Mouse (Mus musculus): ENCODE data around the gene Disp1. TPM values are rescaled to one million over a fixed set of nuclear protein-coding genes. Genes with fewer than 3 reads are reported as not detected.

Gene Disp1
- polyA plus RNA-seq (2012; rRNA removed): 5.2 and 7.8 TPM in 2 replicates

DNA sequence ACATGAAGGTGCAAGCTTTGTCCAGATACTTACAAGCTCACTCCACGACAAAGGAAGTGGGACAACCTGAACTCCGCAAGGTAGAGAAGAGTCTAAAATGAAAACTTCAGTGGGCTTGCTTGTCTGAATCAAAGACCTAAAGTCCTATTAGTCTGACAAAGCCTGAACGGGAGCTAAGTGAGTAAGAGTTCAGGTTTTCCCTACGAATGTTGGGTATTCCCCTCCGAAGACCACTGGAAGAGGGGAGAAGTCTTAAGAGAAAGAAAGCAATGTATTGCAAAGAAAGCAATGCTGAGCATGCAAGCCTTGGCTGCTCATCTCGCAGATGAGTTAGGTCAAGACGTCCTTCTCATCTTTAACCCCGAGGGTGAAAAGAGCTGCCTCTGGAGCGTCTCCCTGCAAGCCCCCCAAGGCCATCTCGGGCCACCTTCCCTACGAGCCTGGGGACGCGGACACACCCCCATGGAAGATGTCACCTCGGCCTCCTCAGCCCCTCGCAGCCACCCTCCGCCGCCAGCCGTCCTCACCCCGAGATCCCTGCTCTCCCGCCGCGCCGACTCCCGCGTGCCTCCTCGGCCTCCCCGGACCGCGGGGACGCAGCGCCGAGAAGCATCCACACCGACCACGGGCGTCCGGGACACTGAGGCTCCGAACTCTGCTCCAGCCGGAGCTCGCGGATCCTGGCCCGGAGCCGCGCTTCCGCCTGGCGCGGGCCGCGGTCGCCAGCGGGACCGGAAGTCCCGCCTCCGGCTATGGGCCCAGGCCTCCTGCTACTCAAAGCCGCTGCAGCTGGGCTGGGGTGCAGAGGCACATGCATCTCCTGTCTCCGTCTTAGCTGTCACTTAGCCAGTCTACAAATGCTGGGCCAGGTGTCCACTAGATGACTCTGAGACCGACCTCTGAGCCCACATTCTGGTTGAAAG lies at the start of gene Disp1:
Gene Disp1, minus strand, starts transcription at position 727 of the 923 bp plus-strand sequence.
- DNase-seq (ENCODE audit: low spot score): peak; percentile 57

DNA sequence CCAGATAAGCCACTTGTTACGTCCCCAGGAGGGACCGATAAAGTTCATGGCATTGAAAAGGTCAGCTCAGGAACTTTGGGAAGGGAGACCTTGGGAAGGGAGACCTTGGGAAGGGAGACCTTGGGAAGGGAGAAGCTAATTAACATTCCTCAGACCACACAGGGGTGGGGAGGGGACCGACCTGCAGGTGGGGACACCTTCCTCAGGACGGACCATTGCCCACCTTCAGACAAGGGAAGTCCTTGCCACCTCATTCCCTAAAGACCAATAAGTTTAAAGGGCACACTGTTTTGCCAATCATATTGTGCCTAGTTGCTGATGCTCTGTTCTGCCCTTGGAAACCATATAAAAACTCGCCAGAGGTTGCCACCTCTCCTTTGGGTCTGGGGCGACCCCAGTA lies 46.3 kb upstream of the Disp1 start:
- DNase-seq (ENCODE audit: low spot score): no peak

DNA sequence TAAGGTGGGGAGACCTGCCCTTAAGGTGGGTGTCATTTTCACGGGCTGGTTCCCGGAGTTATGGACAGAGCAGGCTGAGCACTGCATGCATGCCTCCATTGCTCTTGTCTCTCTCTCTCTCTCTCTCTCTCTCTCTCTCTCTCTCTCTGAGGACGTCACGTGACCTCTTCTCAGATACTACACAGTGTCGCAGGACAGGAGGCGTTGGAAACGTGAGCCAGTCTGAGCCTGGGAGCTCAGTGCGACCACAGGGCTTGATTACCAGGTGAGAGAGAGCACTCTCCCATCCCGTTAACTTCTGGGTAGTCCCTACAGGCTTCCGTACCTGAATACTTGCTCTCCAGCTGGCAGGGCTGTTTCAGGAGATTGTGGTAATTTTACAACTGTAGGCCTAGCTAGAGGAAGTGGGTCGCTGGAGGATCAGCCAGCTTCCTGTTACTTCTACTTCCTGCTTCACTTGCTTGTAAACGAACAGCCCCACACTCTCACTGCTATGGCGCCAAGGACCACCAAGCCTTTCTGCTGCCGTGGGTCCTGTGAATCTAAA lies 44.7 kb upstream of the Disp1 start:
- no peak for DNase-seq (ENCODE audit: low spot score)

DNA sequence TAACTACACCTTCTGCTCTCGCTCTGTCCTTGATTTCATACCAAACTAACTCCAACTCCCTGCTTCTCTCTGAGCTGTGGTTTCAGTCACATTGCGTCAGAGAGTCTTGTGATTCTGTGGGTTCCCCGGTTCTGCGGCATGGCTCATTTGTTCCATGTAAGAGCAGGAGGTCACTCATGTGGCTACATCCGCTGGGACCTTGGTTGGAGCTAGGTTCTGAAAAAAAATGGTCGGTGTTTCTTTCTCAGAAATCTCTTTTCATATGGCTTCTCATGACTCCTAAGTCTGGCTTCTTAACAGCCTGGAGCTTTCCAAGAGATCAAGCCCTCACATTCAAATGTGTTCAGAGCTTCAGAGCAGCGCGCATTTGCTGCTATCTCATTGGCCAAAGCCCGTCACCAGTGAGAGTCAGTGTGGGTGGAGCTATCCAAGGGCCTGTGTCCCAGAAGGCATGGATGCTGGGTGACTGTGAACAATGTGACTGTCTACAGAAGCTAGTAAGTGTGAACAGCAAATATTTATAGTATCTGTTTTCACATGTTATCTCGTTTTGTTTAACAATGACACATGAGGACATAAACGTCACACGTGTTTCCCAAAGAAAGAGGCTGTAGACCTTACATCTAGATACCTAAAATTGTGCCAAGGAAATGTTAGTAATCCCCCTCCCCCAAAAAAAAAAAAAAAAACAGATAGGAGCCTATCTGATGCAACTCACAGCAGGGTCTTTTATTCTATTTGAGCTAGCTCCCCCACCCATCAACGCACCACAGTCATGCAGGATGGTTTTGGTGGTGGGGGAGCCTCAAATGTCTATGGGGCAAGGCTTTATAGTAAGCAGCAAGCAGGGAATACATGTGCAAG lies 43.1 kb upstream of the Disp1 start:
- no peak for DNase-seq (ENCODE audit: low spot score)

DNA sequence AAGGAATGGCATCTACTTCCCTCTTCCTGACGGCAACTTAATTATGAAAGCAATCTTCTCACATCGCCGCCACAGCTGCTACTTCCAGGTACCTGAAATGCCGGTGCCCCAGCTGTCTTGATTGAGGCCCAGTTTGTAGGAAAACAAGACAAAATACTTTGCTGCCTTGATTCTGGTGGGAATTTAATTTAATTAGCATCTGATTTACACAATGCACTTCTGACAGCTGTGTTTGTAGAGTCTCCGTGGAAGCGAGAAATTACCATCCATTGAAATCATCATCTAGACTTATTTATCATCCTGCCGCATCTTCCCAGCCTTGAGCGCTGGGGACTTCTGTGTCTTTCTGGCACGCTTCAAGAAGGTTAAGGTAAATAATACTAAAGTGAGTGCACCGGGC lies 31.3 kb upstream of the Disp1 start:
- DNase-seq (ENCODE audit: low spot score): no peak

DNA sequence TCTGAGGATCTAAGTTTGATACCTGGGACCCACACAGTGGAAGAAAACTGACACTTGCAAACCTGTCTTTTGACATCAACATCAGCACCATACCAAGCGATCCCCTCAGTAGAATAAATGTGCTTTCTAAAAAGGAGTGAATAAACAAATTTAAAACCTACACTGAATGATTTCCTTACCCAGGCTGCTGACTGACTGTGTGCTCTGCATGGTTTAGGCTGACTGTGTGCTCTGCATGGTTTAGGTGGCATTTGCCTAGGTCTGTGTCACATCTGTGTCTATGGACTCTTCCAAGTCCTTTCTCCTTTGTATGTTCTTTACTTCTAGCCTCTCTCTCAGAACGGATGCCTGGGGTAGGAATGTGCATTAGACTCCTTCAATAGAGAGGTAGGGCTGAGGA lies 30.5 kb upstream of the Disp1 start:
- DNase-seq (ENCODE audit: low spot score): no peak

DNA sequence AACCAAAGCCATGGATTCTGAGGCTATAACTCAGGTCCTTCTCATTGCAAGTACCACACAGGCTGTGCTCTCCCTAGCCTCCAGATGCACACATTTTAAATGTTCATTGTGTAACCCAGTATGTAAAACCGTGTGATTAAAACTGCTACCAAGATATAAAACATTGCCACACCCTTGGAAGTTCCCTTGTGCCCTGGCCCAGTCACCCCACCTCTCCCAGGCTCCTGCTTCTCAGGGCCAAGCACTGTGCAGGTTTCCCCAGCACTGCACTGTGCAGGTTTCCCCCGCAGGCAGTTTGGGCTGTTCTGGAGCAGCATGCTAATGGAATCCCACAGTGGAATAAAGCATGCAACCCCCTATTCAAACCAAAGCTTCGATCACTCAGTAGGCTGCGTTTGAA lies 29.3 kb upstream of the Disp1 start:
- no peak for DNase-seq (ENCODE audit: low spot score)

DNA sequence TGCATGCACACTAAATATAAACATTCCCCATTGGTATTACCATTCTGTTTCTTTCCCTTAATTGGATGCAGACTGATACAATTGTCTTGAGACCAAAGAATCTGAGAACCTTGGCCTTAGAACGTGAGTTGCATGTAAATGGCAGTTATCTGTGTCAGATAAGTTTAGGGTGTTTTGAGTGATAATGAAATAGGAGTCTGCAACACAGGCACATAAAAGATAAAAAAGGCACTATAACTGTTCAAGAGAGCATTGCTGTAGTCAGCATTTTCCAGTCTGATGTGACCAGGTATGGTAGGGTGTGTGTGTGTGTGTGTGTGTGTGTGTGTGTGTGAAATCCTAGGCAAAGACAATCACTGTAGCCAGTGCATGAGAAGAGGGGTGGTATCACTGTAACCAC lies 26.8 kb upstream of the Disp1 start:
- DNase-seq (ENCODE audit: low spot score): no peak

DNA sequence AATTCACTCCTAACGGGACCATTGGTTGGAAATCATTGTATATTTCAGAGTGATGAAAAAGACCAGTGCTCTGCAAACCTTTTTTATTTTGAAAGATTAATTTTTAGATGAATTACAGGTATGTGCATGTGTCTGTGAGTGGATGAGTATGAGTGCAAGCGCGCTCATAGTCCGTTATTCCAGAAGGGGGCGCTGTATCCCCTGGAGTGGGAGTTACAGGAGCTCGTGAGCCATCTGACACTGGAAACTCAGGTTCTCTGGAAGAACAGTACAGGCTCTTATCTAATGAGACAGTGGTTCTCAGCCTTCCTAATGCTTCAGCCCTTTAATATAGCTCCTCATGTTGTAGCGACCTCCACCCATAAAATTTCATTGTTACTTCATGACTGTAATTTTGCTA lies 22.0 kb upstream of the Disp1 start:
- DNase-seq (ENCODE audit: low spot score): no peak

DNA sequence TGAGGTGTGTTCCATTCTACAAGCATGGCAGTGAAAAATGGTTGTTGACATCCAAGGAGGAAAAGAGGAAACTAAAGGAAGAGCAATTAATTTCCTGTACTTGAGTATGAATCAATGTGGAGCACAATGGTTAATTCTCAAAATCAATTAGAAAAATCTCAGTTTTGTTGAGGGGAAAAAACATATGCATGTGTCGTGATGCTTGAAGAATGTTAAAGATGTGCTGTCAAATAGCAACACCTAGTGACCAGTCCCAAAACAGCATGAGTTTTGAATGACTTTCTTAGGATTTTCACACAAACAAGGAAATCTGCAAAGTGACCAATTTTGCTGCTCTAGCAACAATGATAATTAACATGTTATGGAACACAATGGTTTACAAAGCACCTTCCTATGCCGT lies 16.6 kb upstream of the Disp1 start:
- DNase-seq (ENCODE audit: low spot score): no peak

DNA sequence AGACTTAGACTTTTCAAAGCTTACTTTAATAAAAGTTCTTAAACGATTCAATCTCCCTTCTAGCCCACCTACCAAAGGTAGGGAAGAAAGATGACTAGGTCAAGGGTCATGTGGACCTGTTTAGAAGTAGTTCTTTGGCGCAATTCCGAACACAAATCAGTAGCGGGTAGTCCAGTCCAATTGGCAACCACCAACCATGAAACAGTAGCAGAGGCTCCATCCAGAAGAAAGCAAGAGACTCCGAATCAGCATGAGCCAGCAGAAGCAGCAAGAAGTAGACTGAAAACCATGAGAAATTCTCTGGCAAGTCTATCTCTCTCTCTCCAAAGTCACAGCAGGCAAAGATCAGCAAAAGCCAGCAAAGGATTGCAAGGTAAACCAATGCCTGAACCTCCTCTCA lies 15.1 kb upstream of the Disp1 start:
- DNase-seq (ENCODE audit: low spot score): no peak

DNA sequence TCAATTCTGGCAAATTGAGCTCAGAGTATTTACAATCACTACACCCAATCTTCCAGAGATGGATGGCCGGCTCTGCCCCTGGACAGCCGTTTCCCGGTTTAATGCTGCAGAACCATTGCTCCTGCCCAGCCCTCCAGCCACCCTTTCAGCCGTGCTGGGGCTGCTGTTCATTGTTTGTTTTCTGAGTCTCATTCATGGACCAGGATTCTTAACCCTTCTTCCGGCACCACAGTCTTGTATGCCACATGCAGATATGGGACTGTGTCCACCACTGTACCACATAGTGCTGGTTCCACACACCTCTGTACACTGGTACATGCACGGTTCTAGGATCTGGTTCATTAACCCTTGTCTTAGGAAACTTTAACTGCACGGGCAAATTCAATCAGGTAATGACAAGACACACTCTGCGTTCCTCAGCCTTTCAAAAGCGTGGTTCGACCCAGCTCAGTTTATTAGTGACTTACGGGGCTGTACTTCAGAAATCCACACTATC lies 12.4 kb upstream of the Disp1 start:
- no peak for DNase-seq (ENCODE audit: low spot score)

DNA sequence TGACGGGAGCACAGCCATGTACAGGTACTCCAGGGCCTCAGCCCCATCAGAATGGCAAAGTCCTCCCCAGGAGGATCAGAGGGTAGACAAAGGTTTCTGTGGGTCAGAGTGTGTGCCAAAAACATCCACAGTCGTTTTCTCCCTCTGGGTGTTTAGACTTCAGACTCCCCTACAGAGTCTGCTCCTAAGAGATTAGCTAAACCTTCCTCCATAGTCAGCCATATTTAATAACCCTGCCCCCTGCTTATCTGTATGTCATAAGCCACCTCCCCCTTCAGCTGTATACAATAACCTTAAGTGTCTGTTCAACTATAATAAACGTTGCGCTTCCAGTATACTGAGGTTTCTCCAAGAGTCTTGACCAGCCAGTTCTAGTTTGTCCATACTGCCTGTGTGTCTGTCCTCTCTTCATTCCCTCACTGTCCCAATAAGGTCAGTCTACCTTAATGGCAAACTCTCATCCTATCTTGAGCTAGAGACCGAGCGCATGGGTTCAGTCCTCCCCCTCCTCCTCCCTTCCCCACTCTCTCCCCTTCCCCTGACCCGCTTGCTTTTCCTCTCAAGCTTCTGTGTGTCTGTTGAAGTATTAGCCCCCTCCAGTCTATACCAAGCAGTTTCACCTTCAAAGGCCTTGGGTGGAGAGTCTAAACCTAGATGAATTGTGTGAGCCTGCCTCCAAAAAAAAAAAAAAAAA lies 11.8 kb upstream of the Disp1 start:
- no peak for DNase-seq (ENCODE audit: low spot score)

DNA sequence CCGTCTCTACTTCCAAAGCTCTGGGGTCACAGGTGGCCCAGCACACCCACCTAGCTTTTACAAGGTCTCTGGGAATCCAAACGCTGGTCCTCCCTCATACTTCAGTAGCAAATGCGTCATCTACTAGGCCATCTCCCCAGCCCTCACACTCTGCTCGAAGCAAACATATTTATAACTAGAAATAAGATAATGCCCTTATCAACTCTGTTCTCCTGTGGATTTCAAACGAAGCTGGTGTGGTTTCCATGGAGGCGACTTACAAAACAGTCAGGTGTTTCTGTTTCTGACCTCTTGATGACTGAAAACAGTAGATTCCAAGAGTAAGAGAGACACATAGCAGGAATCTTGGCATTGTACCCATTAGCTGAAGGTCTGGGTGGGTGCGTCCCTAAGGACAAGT lies 6.1 kb upstream of the Disp1 start:
- DNase-seq (ENCODE audit: low spot score): no peak

DNA sequence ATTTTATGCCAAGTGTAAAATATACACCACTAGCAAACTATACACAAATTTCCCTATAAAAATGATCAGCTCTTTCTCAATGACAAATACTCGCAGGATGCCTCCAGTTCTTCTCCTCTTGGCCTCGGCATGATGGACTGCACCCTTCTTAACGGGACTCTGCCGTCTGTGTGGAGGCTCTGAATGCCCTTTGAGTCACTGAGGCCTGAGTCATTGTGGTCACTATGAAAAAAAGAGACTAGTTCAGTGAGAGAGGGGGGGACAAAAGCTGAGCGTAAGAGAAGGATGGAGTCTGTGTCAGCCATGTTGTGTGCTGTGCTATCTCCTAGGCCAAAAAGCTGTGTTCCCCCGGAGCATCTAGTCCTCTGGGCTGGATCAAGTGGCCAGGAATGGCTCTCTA lies 2.3 kb downstream of the Disp1 start:
- DNase-seq (ENCODE audit: low spot score): no peak

DNA sequence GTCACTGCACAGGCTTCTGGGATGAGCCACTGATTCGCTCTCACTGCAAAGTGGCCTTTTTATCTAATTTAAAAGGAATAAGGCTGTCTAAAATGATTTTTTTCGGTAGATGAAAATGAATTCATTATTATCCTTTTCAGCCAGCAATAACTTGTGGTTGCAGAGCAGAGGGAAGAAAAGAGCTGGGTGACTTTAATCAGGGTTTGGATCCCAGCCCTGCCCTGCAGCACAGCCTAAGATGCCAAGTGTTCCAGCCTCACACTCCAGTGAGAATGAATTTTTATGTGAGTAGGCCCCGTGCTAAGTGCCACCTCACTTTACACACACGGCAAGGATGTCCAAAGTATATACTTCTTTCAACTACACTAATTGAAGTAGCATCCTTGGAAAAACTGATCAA lies 4.6 kb downstream of the Disp1 start:
- no peak for DNase-seq (ENCODE audit: low spot score)

DNA sequence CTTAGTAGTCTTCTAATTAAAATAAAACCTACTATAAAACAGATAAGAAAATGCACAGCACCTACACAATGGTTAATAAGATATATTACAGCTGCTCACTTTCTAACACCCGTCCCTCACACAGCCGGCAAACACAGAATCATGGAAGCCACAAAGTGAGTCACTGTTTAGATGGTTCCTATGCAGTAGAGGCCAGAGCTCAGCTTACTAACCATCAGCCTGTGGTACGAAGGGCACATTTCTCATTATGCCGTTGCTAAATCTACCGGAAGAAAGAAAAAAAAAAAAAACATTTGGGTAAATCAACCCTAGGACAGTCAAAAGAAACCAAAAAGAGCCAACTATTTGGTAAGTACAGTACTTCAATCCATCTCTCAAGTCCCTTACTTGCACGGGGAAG lies 5.6 kb downstream of the Disp1 start:
- DNase-seq (ENCODE audit: low spot score): no peak

DNA sequence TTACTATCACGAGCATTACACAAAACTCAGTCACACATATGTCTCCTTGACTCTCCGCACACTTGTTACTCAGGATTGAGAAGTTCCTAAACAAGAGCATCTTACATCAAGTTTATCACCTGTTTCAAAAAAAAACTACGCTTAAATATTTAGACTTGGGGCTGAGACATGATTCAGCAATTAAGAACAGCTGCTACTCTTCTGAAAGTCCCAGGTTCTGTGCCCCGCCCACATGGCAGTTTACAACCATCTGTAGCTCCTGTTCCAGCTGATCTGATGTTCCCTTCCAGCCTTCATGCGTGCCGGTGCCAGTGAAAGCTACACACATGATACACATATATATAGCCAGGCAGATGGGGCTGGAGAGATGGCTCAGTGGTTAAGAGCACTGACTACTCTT lies 7.5 kb downstream of the Disp1 start:
- no peak for DNase-seq (ENCODE audit: low spot score)

DNA sequence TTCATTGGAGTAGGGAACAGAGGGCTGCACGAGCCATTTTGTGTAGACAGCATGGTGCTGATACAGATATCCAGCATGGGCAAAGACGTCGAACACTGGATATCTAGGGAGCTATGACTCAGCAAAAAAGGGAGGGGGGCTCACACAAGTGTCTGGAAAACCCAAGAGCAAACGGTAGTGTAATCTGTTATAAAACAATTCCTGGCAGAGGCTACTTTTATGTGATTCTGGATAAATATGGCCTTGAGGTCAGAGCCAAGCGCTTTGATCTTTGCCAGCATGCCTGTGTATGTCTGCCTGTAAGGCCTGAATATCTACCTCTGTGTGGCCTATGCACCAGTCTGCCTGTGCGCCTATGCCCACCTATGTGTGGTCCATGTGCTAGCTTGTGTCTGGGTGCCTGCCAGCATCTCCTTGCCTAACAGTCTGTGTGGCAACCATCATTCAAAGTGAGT lies 8.5 kb downstream of the Disp1 start:
- no peak for DNase-seq (ENCODE audit: low spot score)

DNA sequence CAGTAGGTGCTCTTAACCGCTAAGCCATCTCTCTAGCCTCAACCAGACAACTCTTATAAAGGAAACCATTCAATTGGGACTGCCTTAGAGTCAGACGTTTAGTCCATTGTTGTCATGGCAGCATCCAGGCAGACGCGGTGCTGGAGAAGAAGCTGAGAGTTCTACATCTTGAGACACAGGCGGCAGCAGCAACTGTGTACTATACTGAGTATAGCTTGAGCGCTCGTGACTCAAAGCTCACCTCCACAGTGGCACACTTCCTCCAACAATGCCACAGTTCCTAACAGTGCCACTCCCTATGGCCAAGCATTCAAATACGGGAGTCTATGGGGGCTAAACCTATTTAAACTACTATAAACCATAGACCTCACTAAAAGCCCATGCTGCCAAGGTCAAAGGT lies 11.2 kb downstream of the Disp1 start:
- DNase-seq (ENCODE audit: low spot score): no peak

DNA sequence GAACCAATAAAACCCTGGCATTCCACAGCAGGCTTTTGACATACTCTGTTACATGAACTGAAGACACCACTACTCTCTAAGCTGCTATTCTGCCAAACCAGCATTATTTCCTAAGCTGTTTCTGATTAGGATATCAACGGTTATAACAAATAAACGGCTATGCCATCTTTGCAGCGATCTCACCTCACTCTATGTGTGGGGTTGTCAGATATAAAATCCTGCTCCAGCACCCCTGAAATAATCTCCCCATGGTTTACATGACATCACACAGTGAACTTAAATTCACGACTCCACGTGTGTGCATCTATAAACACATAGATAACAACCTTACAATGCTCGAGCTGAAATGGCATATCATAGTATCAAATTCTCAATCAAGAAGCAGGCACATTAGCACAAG lies 13.7 kb downstream of the Disp1 start:
- DNase-seq (ENCODE audit: low spot score): no peak

DNA sequence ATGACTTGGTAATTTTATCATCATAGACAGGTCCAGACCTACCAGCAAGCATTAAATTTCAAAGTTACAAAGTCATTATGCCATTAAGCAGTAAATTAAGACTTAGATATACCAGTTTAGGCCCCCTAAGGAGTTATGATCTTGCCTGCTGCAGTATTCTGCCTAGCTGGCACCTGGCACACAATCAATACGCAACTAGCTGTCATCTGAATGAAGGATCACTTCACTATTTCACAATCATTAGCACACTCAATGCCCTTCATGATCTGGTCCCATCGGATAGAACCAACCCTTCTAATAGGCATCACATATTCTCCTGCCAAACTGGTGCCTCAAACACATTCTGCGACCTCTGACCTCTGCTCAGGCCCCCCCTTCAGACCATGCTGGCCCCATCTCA lies 14.2 kb downstream of the Disp1 start:
- no peak for DNase-seq (ENCODE audit: low spot score)

All from urinary bladder, adult 2 months (tissue).